Mouse (Mus musculus) ovary, adult 18-20 months (tissue): ENCODE measurements around the gene Aadacl4.
"Not testable (repeated sequence)": the region's sequence is repeated elsewhere in the genome, so short reads cannot be mapped to it uniquely, and the experiment has no call there.

Experiments used
- DNase-seq: peaks from one replicate; pipeline ENCODE4 v3.0.0; 2022; ENCODE audit warnings: low spot score, mixed read lengths

The Aadacl4 gene

DNA sequence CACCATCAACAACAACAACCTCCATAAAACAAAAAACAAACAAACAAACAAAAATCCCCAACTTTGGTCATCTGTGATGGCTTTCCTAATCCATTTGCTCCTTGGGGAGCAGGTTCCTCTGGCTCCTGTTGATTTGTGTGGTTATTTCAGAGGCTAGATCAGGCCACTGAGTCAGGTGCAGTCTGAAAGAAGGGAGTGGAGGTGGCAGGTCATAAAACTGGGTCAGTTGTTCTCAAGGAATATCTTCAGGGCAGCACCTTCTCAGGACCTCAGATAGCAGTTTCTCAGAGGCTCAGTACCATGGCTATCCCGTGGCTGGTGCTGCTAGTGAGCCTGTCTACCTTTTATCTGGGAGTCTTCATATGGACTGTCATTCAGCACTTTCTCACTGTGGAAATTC is at the start of gene Aadacl4:
Aadacl4 (plus strand) TSS at position 301 of the 400 bp plus-strand sequence.
- DNase-seq, result no peak

DNA sequence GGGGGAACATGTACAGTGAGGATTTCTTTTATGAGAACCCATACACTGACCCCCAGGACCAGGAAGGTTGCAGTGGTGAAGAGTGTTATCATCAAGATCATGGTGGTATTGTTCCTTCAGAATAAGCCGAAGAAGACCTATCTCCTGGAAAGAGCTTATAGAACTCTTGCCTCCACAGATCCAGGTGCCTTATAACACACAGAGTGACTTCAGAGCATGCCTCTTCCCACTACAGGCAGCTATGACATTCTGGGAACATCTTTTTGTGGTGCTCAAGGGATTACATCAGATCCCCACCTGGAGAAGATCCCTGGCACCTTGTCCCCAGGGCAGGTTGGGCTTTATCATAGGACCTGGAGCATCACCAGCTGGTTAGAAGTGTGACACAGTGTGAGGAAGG is 48.5 kb upstream of the Aadacl4 start, which contains the start of gene Gm13124:
Gm13124 (minus strand) TSS at position 101 of the 400 bp plus-strand sequence.
- no peak for DNase-seq

DNA sequence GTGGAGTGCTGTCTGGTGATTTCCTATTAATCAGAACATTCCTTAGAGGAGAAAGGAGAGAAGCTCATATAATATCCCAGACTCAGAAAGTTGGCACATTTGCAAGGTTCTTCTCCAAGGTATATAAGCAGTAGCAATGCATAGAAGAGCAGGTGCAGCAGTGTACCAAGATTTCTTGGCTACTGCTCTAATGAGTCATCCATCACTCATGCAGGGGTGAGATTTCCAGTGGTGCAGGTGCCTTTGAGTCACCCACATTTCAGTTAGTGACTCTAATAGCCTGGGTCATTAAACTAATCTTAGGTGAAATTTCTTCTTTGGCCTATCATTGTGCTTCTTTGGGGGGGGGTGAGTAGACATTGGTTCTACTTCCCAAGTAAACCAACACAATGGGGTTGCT is 45.8 kb upstream of the Aadacl4 start:
- no peak for DNase-seq

DNA sequence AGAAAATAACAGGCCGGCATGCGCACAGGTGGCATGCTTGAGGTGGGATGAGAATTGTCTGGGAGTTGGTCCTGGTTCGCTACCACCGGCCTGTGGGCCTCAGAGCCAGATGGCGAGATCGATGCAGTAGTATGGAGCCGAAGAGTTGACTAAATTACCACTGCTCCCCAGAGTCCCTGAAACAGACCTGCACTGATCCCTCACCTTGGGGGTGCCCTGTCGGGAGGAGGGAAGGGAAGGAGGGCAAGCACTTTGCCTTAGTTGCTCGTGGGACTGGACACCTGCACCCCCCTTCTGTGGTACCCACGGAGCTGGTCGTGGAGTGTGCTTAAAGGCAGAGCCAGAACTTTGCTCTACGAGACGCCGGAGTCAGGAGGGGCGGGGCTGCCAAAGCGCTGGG is 27.3 kb upstream of the Aadacl4 start:
- not testable (repeated sequence) for DNase-seq

DNA sequence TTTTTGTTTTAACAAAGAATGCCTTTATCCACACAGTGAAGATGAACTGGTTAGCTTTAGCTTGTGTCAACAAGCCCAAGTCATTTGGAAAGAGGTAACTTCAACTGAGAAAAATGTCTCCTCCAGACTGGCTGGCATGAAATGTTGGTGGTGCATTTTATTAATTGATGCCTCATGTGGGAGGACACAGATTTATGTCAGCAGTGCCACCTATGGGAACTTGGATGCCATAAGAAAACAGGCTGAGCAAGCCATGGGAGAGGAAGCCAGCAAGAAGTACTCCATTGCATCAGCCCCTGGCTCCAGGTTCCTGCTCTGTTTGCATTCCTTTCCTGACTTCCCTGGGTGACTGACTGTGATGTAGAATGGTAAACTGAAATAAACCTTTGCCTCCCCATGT is 20.7 kb upstream of the Aadacl4 start:
- no peak for DNase-seq

DNA sequence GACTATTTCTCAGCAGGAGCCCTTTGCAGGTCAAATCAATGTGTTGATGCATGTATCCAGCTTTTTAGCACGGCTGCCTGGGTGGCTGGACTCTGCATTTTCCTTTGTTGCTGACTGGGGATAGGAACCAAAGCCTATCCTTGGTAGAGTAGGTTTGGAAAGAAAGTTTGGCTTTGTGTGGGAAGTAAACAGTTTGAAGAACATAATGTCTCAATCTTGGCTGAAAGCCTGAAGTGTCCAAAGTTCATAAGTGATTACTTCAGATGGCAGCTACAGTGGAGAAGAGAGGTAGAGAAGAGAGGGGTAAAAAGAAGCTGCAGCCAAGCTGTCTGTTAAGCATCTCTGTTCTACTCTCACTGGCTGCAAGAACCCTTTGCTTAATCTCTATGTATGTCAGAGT is 1.1 kb downstream of the Aadacl4 start:
- no peak for DNase-seq

DNA sequence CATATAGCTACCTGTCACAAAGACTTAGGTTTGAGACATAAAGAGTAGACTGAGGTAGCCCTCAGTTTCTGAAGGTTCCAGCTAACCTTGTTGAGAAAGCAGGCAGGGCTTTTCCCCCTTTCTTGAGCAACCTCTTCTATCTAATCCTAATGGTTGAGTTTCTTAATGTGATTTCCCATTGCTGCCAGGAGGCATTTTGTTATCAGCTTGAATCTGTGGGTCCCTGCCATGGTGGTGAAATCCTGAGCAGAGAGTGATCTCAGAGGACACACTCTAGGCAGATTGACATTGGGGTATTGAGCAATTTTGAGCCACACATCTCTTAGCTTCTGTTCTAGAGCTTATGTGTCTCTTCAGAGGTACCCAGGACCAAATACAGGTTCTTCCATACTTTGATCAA is 24.8 kb downstream of the Aadacl4 start:
- no peak for DNase-seq
